Mouse (Mus musculus) right cerebral cortex, postnatal 10 days (tissue): Measurements from ENCODE around the gene Ccdc8.
A peak's percentile ranks its signal among the peaks of the same experiment; 100 is the strongest.

ENCODE experiments used
- DNase-seq, 2 experiments: peaks; one replicate each; pipeline ENCODE4 v3.0.0; 2021; ENCODE audit warnings: low spot score in 2 of 2

The Ccdc8 gene

GRCm38 (mm10) chr7:17010010-17010347 is 17.5 kb downstream of the Ccdc8 start:
- no peak for DNase-seq

- DNase-seq: no peak
These were observed 19.5 kb downstream of the Ccdc8 start for GRCm38 (mm10) chr7:17011909-17012590.

- DNase-seq: no peak
These were observed 22.9 kb downstream of the Ccdc8 start for GRCm38 (mm10) chr7:17015381-17015780.

- peak; percentile 96 for DNase-seq
These were observed 24.5 kb downstream of the Ccdc8 start for GRCm38 (mm10) chr7:17017036-17017435.

GRCm38 (mm10) chr7:17017921-17018320 is 25.4 kb downstream of the Ccdc8 start:
- no peak for DNase-seq

GRCm38 (mm10) chr7:17019426-17020166 is 27.1 kb downstream of the Ccdc8 start:
- no peak for DNase-seq

- no peak for DNase-seq
These were observed 29.7 kb downstream of the Ccdc8 start for GRCm38 (mm10) chr7:17022176-17022575.

GRCm38 (mm10) chr7:17023701-17024100 is 31.2 kb downstream of the Ccdc8 start:
- DNase-seq: no peak

GRCm38 (mm10) chr7:17024141-17024540 is 31.6 kb downstream of the Ccdc8 start:
- no peak for DNase-seq

- no peak for DNase-seq
These were observed 32.5 kb downstream of the Ccdc8 start for GRCm38 (mm10) chr7:17024814-17025504.

GRCm38 (mm10) chr7:17025505-17025894 is 33.0 kb downstream of the Ccdc8 start:
- no peak for DNase-seq

GRCm38 (mm10) chr7:17025896-17026622 is 33.6 kb downstream of the Ccdc8 start:
- no peak for DNase-seq

- DNase-seq: peak in 1 of 2 experiments; percentile 71
These were observed 34.4 kb downstream of the Ccdc8 start for GRCm38 (mm10) chr7:17026710-17027587.

GRCm38 (mm10) chr7:17027588-17028343 is 35.3 kb downstream of the Ccdc8 start, which contains the start of gene Ppp5c:
Ppp5c (minus strand) TSS chr7:17027924.
- peak; percentile 96 for DNase-seq

GRCm38 (mm10) chr7:17028923-17029322 is 36.4 kb downstream of the Ccdc8 start:
- no peak for DNase-seq

- DNase-seq: no peak
These were observed 37.7 kb downstream of the Ccdc8 start for GRCm38 (mm10) chr7:17030239-17030638.

- no peak for DNase-seq
These were observed 45.6 kb downstream of the Ccdc8 start for GRCm38 (mm10) chr7:17038018-17038695.

- DNase-seq: no peak
These were observed 46.9 kb downstream of the Ccdc8 start for GRCm38 (mm10) chr7:17039373-17039772.

GRCm38 (mm10) chr7:17045743-17046142 is 53.2 kb downstream of the Ccdc8 start:
- peak; percentile 78 to 85 for DNase-seq
